In the genomic region with DNA sequence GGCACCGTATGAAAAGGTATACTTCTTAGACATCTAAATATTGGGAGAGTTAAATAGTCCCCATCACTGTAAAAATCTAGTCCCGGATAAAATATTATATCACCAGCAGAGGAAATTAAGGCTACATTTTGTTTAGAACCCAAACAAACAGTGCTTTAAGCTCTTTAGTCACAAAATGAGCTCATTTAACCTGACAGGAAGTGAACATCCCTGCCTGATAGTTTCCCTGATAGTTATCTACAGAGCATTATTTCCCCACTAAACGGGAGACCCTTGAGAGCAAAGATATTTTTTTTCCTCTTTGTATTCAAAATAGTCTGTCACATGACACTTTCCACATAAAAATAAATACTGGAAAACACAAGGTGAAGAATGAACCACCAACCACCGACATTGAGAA, we compare ENCODE assay signal across 14 mouse cellular contexts. TPM values are rescaled to one million over a fixed set of nuclear protein-coding genes. Genes with fewer than 3 reads are reported as not detected.
"Had no signal": no experiment of that assay in that cellular context is flagged by ENCODE, and none has a peak within 500 bp of the region (broad histone marks: within the 10 kb centered on the region; RNA-seq: fewer than 3 reads in every experiment).

No protein-coding gene starts in this region.

- H3K36me3 ChIP-seq: intestine, embryonic 15.5 days; limb, embryonic 12.5 days had no signal

- H3K9ac ChIP-seq: intestine, embryonic 15.5 days; limb, embryonic 12.5 days; liver, embryonic 14.5 days had no signal

- H3K9me3 ChIP-seq: intestine, embryonic 15.5 days; limb, embryonic 12.5 days had no signal

- H3K4me3 ChIP-seq: intestine, embryonic 15.5 days; left cerebral cortex, adult 2 months; limb, embryonic 12.5 days had no signal

- DNase-seq: kidney, adult 18-20 months; kidney, postnatal 10 days; kidney, postnatal 4 days; lung, adult 18-20 months; right cerebral cortex, postnatal 14 days; thymus, postnatal 36 days had no signal

- H3K27ac ChIP-seq: intestine, embryonic 15.5 days; left cerebral cortex, adult 2 months; limb, embryonic 12.5 days; liver, embryonic 14.5 days had no signal

- H3K27me3 ChIP-seq: intestine, embryonic 15.5 days; limb, embryonic 12.5 days had no signal

- H3K4me1 ChIP-seq: intestine, embryonic 15.5 days; limb, embryonic 12.5 days had no signal

- H3K4me2 ChIP-seq: intestine, embryonic 15.5 days; limb, embryonic 12.5 days had no signal

- ATAC-seq: intestine, embryonic 15.5 days had no signal

RNA-seq across cellular contexts. Expression of gene Slc38a11, which starts 16.5 kb away (rescaled TPM):
- total RNA-seq: megakaryocyte-erythroid progenitor cell, adult 5-6 weeks had no signal
- polyA plus RNA-seq: liver, adult 2 months; liver, embryonic 14.5 days; lung, embryonic 16.5 days; thymus, postnatal 0 days had no signal
